Mouse (Mus musculus) heart, postnatal 0 days (tissue): ENCODE measurements around the gene Mllt1.

Source experiments
- CTCF ChIP-seq: IDR thresholded peaks from 2 replicates; pipeline ENCODE4 v1.5.1; 2016; ENCODE audit warnings: antibody characterized with exemption, control low read depth, low read depth
- EP300 ChIP-seq: IDR thresholded peaks from 2 replicates; pipeline ENCODE4 v1.6.1; 2016; ENCODE audit warnings: antibody characterized with exemption, low read depth

DNA sequence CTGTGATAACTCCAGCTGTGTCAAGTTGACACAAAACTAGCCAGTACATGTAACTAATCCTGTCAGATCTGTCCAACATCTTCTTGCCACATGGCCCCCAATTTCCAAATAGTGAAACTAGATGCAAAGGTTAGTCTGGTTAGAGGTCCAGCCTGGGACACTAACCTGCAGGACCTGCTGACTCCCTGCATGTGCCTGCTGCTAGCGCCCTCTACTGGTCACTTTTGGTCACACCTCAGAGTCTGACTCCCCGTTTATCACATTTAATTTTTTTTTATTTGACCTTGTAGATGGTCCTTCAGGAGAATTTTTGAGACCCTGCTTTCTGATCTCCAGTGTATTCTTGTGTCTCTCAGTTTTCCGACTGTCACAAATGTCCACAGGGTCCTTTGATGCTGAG is 15.7 kb upstream of the Mllt1 start:
- TF ChIP-seq CTCF = peak; percentile 65
- TF ChIP-seq EP300 = no peak
